Mouse (Mus musculus): Measurements from ENCODE around the gene Nbas.

The Nbas gene

DNA sequence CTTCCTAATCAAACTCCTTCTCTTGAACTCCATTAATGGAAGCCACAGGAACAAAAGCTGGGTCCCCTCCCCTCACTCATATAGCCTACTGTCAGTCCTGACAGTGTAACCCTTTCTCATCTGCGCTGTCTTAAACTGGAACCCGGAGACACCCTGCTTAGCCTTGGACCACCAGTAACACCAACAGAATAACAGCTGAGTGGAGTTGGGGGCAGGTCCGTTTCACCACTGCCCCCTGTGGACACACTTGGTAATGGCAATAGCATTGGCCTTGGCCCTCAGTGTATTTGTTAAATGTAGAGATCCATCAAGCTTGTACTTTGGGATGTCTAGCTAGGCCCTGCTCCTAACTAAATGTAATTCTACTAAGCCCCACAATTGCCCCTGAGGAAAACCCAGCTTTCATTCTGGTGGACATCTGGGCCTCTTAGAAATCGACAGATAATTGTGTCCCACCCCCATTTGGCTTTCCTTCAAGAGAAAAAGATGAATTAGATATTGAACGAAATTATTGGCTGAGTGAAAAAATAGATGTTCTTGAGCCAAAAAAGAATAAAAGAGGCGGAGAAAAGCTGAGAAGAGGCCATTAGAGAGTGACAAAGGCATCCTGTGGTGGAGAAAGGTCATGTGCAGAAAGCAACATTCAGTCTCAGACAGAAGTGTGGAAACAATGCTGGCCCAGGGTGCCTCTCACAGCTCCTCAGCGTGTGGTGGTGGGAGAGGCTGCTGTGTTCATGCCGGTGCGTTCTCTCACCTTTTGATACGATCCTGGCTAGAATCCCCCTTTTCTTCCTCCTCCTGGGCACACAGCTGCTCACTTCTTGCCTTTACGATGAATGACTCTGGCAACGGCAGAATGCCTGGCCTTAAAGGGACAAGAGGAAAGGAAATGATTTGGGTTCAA, 358.1 kb downstream of the Nbas start:
- peak in 1 of 2 experiments; percentile 2 for DNase-seq

Measured in spleen, adult 18-20 months (tissue).